ENCODE assay signal across 17 mouse cellular contexts in genomic region chr3:129937848-129938247, GRCm38 (mm10). TPM values are rescaled to one million over a fixed set of nuclear protein-coding genes. Genes with fewer than 3 reads are reported as not detected.
DNase-seq lines count a peak whose midpoint lies in the region; ATAC-seq lines count a peak whose summit lies in the region.
"Had no signal": no experiment of that assay in that cellular context is flagged by ENCODE, and none has a peak within 500 bp of the region (broad histone marks: within the 10 kb centered on the region; RNA-seq: fewer than 3 reads in every experiment).

No protein-coding gene starts in this region.

- no peak overlapping the region for H3K9ac ChIP-seq in midbrain, embryonic 13.5 days (replicated peaks)
- H3K9ac ChIP-seq: forebrain, postnatal 0 days; heart, embryonic 13.5 days; hindbrain, embryonic 14.5 days; liver, embryonic 14.5 days had no signal

- H3K4me3 ChIP-seq in limb, embryonic 10.5 days = no peak overlapping the region
- H3K4me3 ChIP-seq in midbrain, embryonic 13.5 days (replicated peaks) = no peak overlapping the region
- H3K4me3 ChIP-seq: heart, embryonic 13.5 days had no signal

- no peak for ATAC-seq in midbrain, embryonic 13.5 days

- H3K36me3 ChIP-seq in limb, embryonic 10.5 days = no peaks in the 10 kb centered on the region
- no peaks in the 10 kb centered on the region for H3K36me3 ChIP-seq in midbrain, embryonic 13.5 days
- H3K36me3 ChIP-seq: heart, embryonic 13.5 days had no signal

- H3K4me2 ChIP-seq in midbrain, embryonic 13.5 days (replicated peaks) = no peak overlapping the region
- H3K4me2 ChIP-seq: heart, embryonic 13.5 days; hindbrain, embryonic 14.5 days had no signal

- peaks cover 20% of the 10 kb centered on the region for H3K4me1 ChIP-seq in limb, embryonic 10.5 days
- H3K4me1 ChIP-seq in midbrain, embryonic 13.5 days (replicated peaks) = no peaks in the 10 kb centered on the region
- H3K4me1 ChIP-seq: heart, embryonic 13.5 days had no signal

- no peaks in the 10 kb centered on the region for H3K9me3 ChIP-seq in limb, embryonic 10.5 days (replicated peaks)
- H3K9me3 ChIP-seq in midbrain, embryonic 13.5 days = no peaks in the 10 kb centered on the region
- H3K9me3 ChIP-seq: heart, embryonic 13.5 days had no signal

- H3K27ac ChIP-seq in limb, embryonic 10.5 days = peak overlapping the region; percentile 70
- no peak overlapping the region for H3K27ac ChIP-seq in midbrain, embryonic 13.5 days
- H3K27ac ChIP-seq: heart, embryonic 13.5 days; hindbrain, embryonic 14.5 days; liver, embryonic 14.5 days had no signal

- DNase-seq in heart, adult 11 months = peak; percentile 84
- no peak for DNase-seq in heart, adult 8-10 months (ENCODE audit: low spot score)
- DNase-seq in urinary bladder, postnatal 25 days (ENCODE audit: low spot score) = peak; percentile 16
- DNase-seq in urinary bladder, postnatal 10 days (ENCODE audit: low spot score) = no peak
- no peak for DNase-seq in limb, embryonic 10.5 days (ENCODE audit: low spot score)
- DNase-seq in frontal cortex, postnatal 14 days (ENCODE audit: low spot score in 2 of 2) = no peak
- no peak for DNase-seq in gastrocnemius, adult 8-10 months (ENCODE audit: low spot score in 2 of 2)
- DNase-seq: cerebellum, adult 2 months; forebrain, postnatal 0 days; kidney, postnatal 36 days; retina, postnatal 1 day; thymus, adult 2 months had no signal

- 28% methylated on average over 3 of the region's 3 CpGs for WGBS in limb, embryonic 10.5 days
- 73% methylated on average over 3 of the region's 3 CpGs for WGBS in midbrain, embryonic 13.5 days

- H3K27me3 ChIP-seq in limb, embryonic 10.5 days (ENCODE audit: low read depth, poor library complexity, severe bottlenecking) = no peaks in the 10 kb centered on the region
- no peaks in the 10 kb centered on the region for H3K27me3 ChIP-seq in midbrain, embryonic 13.5 days
- H3K27me3 ChIP-seq: heart, embryonic 13.5 days had no signal

RNA-seq across cellular contexts. Expression of gene Mcub, which starts 32.2 kb away (rescaled TPM):
- 1 to 10 TPM; 1.1 to 2.5 (median 1.6) TPM for total RNA-seq in heart, adult 8-10 months (2022)
- 8.5 and 10.3 TPM in 2 replicates for polyA plus RNA-seq in limb, embryonic 10.5 days (2016; fragmentation: Nextera tagmentation; extraction: Ambion mirVana)
- polyA plus RNA-seq in midbrain, embryonic 13.5 days (2015; fragmentation: Nextera tagmentation; extraction: Ambion mirVana) = 3.9 TPM in 2 replicates
- 1 to 10 TPM in 2 of 4 experiments, under 1 TPM in 2; 0.56 to 1.4 (median 0.95) TPM for total RNA-seq in gastrocnemius, adult 8-10 months (2022)
- total RNA-seq: megakaryocyte-erythroid progenitor cell, adult 5-6 weeks had no signal

RNA-seq across cellular contexts. Expression of gene Casp6, which starts 36.6 kb away (rescaled TPM):
- total RNA-seq in heart, adult 8-10 months (2022) = 10 to 100 TPM in 3 of 4 experiments, 1 to 10 TPM in 1; 8.9 to 16.8 (median 11.6) TPM
- polyA plus RNA-seq in limb, embryonic 10.5 days (2016; fragmentation: Nextera tagmentation; extraction: Ambion mirVana) = 104 and 116 TPM in 2 replicates
- 35.1 and 39.5 TPM in 2 replicates for polyA plus RNA-seq in midbrain, embryonic 13.5 days (2015; fragmentation: Nextera tagmentation; extraction: Ambion mirVana)
- total RNA-seq in gastrocnemius, adult 8-10 months (2022) = 1 to 10 TPM; 1.7 to 2.7 (median 1.9) TPM

RNA-seq across cellular contexts. Expression of gene Pla2g12a, which starts 59.4 kb away (rescaled TPM):
- total RNA-seq in heart, adult 8-10 months (2022) = 10 to 100 TPM; 43.8 to 66.6 (median 45.6) TPM
- polyA plus RNA-seq in limb, embryonic 10.5 days (2016; fragmentation: Nextera tagmentation; extraction: Ambion mirVana) = 22.5 and 27.1 TPM in 2 replicates
- 24.9 and 26.8 TPM in 2 replicates for polyA plus RNA-seq in midbrain, embryonic 13.5 days (2015; fragmentation: Nextera tagmentation; extraction: Ambion mirVana)
- total RNA-seq in gastrocnemius, adult 8-10 months (2022) = 10 to 100 TPM; 83.7 to 92.7 (median 86.9) TPM

Comparison
In these comparisons a context has a peak if more than half of its experiments do, and no peak if none do; other contexts are left out.
1. DNase-seq: peak in heart, adult 11 months (single experiment) and urinary bladder, postnatal 25 days (single experiment); none in heart, adult 8-10 months (single experiment), urinary bladder, postnatal 10 days (single experiment), limb, embryonic 10.5 days (single experiment), frontal cortex, postnatal 14 days (0 of 2) and gastrocnemius, adult 8-10 months (0 of 2).